Mouse (Mus musculus) adrenal gland, adult 18-20 months (tissue): ENCODE measurements around the gene Ubash3b. TPM values are rescaled to one million over a fixed set of nuclear protein-coding genes. Genes with fewer than 3 reads are reported as not detected.

ENCODE experiments used
- DNase-seq, 2 experiments: peaks; one replicate each; pipeline ENCODE4 v3.0.0; 2021 to 2022; ENCODE audit warnings: low spot score in 2 of 2
- total RNA-seq, 2 experiments: library from RNA; stranded (reverse); gene quantifications; 1 replicate in 1 of 2; 2 replicates in 1 of 2; pipeline ENCODE4 v1.2.3; 2021

Ubash3b gene
- total RNA-seq, 2 experiments from 2014 or later: 2.0 to 2.7 TPM

GRCm38 (mm10) chr9:41168206-41168605, 6.7 kb upstream of the Ubash3b start:
- no peak for DNase-seq

GRCm38 (mm10) chr9:41166886-41167285, 5.4 kb upstream of the Ubash3b start:
- no peak for DNase-seq

GRCm38 (mm10) chr9:41162363-41162762, 866 bp upstream of the Ubash3b start:
- no peak for DNase-seq

GRCm38 (mm10) chr9:41160536-41161176, 841 bp downstream of the Ubash3b start:
- no peak for DNase-seq

- no peak for DNase-seq
Observed at GRCm38 (mm10) chr9:41159223-41159622, 2.3 kb downstream of the Ubash3b start.

GRCm38 (mm10) chr9:41157872-41158567, 3.5 kb downstream of the Ubash3b start:
- no peak for DNase-seq

GRCm38 (mm10) chr9:41157020-41157871, 4.3 kb downstream of the Ubash3b start:
- peak; percentile 73 to 75 for DNase-seq

- no peak for DNase-seq
Observed at GRCm38 (mm10) chr9:41156720-41157019, 4.8 kb downstream of the Ubash3b start.

- DNase-seq: no peak
Observed at GRCm38 (mm10) chr9:41156006-41156719, 5.3 kb downstream of the Ubash3b start.

GRCm38 (mm10) chr9:41153979-41154378, 7.5 kb downstream of the Ubash3b start:
- no peak for DNase-seq

- no peak for DNase-seq
Observed at GRCm38 (mm10) chr9:41153050-41153449, 8.4 kb downstream of the Ubash3b start.

GRCm38 (mm10) chr9:41151491-41151890, 10.0 kb downstream of the Ubash3b start:
- no peak for DNase-seq

GRCm38 (mm10) chr9:41149896-41150295, 11.6 kb downstream of the Ubash3b start:
- DNase-seq: no peak

- DNase-seq: no peak
Observed at GRCm38 (mm10) chr9:41149079-41149676, 12.3 kb downstream of the Ubash3b start.

GRCm38 (mm10) chr9:41148600-41148999, 12.9 kb downstream of the Ubash3b start:
- no peak for DNase-seq

- DNase-seq: no peak
Observed at GRCm38 (mm10) chr9:41147203-41147842, 14.2 kb downstream of the Ubash3b start.

- no peak for DNase-seq
Observed at GRCm38 (mm10) chr9:41143825-41144224, 17.7 kb downstream of the Ubash3b start.

- DNase-seq: no peak
Observed at GRCm38 (mm10) chr9:41143115-41143514, 18.4 kb downstream of the Ubash3b start.

GRCm38 (mm10) chr9:41141026-41141425, 20.5 kb downstream of the Ubash3b start:
- no peak for DNase-seq

- DNase-seq: no peak
Observed at GRCm38 (mm10) chr9:41138987-41139808, 22.3 kb downstream of the Ubash3b start.
